8 mouse cellular contexts compared by ENCODE assay signal in the genomic region with DNA sequence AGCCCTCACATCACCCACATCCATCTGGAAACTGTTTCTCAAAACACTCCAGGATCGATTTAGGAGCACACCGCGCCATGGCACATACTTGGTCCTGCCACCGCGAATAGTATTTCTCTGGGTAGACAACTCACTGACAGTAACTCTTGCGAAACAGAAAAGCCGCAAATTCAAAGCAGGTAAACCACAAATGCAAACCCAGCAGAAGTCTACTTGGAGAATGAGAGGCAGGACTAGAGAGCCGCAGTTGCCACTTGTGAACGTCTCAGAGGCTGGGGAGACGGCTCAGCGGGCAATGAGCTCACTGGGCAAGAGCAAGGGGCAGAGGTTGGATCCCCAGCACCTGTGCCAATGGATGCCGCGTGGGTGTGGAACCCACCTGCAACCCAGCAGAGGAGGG. TPM values are rescaled to one million over a fixed set of nuclear protein-coding genes. Genes with fewer than 3 reads are reported as not detected.
A peak's percentile ranks its signal among the peaks of the same experiment; 100 is the strongest.
DNase-seq lines count a peak whose midpoint lies in the region; ATAC-seq lines count a peak whose summit lies in the region.
"Had no signal": no experiment of that assay in that cellular context is flagged by ENCODE, and none has a peak within 500 bp of the region (broad histone marks: within the 10 kb centered on the region; RNA-seq: fewer than 3 reads in every experiment).

No protein-coding gene starts in this region.

- no peak overlapping the region for H3K4me3 ChIP-seq in lung, embryonic 15.5 days
- peak overlapping the region; percentile 14 for H3K4me3 ChIP-seq in macrophage (ENCODE audit: inconsistent target)

- no peak for ATAC-seq in lung, embryonic 15.5 days (ENCODE audit: borderline replicate concordance, extremely low read depth, low FRiP score, low TSS enrichment)
- ATAC-seq in common myeloid progenitor, adult 5-6 weeks (replicated peaks; ENCODE audit: low read depth, poor library complexity, severe bottlenecking) = peak; percentile 55

- no peaks in the 10 kb centered on the region for H3K9me3 ChIP-seq in lung, embryonic 15.5 days
- H3K9me3 ChIP-seq: hindbrain, embryonic 15.5 days had no signal

- no peaks in the 10 kb centered on the region for H3K79me2 ChIP-seq in macrophage (ENCODE audit: inconsistent target)

- no peaks in the 10 kb centered on the region for H3K36me3 ChIP-seq in lung, embryonic 15.5 days
- H3K36me3 ChIP-seq in macrophage (ENCODE audit: inconsistent target) = no peaks in the 10 kb centered on the region
- H3K36me3 ChIP-seq: hindbrain, embryonic 15.5 days had no signal

- peak overlapping the region; percentile 17; the same call in 1 of the 2 replicates for H3K4me2 ChIP-seq in lung, embryonic 15.5 days

- DNase-seq in lung, postnatal 14 days = no peak
- peak; percentile 47 for DNase-seq in thymus, postnatal 4 days
- DNase-seq in adrenal gland, postnatal 4 days (ENCODE audit: low spot score in 2 of 2) = no peak
- no peak for DNase-seq in right cerebral cortex, postnatal 4 days

- H3K27me3 ChIP-seq in lung, embryonic 15.5 days = no peaks in the 10 kb centered on the region
- H3K27me3 ChIP-seq: hindbrain, embryonic 15.5 days had no signal

- H3K27ac ChIP-seq in lung, embryonic 15.5 days = peak overlapping the region; percentile 48
- H3K27ac ChIP-seq in macrophage = peak overlapping the region; percentile 72
- H3K27ac ChIP-seq: hindbrain, embryonic 15.5 days had no signal

- no peak overlapping the region for H3K9ac ChIP-seq in lung, embryonic 15.5 days

- 50% methylated on average over 13 of the region's 13 CpGs for WGBS in lung, embryonic 15.5 days
- 2% methylated on average over 13 of the region's 13 CpGs for WGBS in macrophage (ENCODE audit: missing documents)

- peaks cover 34% of the 10 kb centered on the region for H3K4me1 ChIP-seq in lung, embryonic 15.5 days

RNA-seq across cellular contexts. Expression of gene Ston2, which starts 22.7 kb away (rescaled TPM):
- 9.4 and 11.1 TPM in 2 replicates for polyA plus RNA-seq in lung, embryonic 15.5 days (2015; fragmentation: Nextera tagmentation; extraction: Ambion mirVana)
- 1.8 and 3.0 TPM in 2 replicates for total RNA-seq in common myeloid progenitor, adult 5-6 weeks (2017)
- 10 to 100 TPM in 10 of 26 experiments, 1 to 10 TPM in 16; 1.0 to 33.0 (median 5.4) TPM for total RNA-seq in macrophage (2018; cell fraction: chromatin; rRNA removed)
- total RNA-seq in macrophage (2018; cell fraction: cytosol; rRNA removed) = 1 to 10 TPM in 24 of 26 experiments, under 1 TPM in 2; 0.91 to 9.6 (median 3.1) TPM
- total RNA-seq in macrophage (2018; cell fraction: nucleus; rRNA removed) = 10 to 100 TPM in 11 of 26 experiments, 1 to 10 TPM in 15; 1.2 to 41.2 (median 8.7) TPM
- polyA plus RNA-seq in macrophage (2018) = 3.0 to 5.3 TPM (median 5.0 TPM) in 3 replicates
- total RNA-seq in adrenal gland, postnatal 4 days (2021) = 10 to 100 TPM; 14.5 to 15.1 TPM
